Mouse (Mus musculus) lung, postnatal 0 days (tissue): ENCODE results near the gene Gm15517. TPM values are rescaled to one million over a fixed set of nuclear protein-coding genes. Genes with fewer than 3 reads are reported as not detected.

Experiments used
- ATAC-seq: fragments of 200-750 bp; cut with Nextera tagmentation; 2 replicates; pipeline ENCODE4 v1.8.0; 2017; ENCODE audit warnings: moderate library complexity
- DNase-seq: peaks from one replicate; pipeline ENCODE4 v3.0.0-alpha.2; 2016; ENCODE audit warnings: low spot score
- H3K27ac ChIP-seq: fragments of 300-500 bp; sonication (generic); 2 replicates; pipeline ENCODE4 v1.5.1; 2014; ENCODE audit warnings: antibody characterized with exemption, mild to moderate bottlenecking, low read length, mixed read lengths
- H3K27me3 ChIP-seq: fragments of 300-500 bp; sonication (generic); replicated peaks from 2 replicates; pipeline ENCODE4 v1.6.1; 2014; ENCODE audit warnings: low read length, mixed read lengths; ENCODE audit not compliant: insufficient read depth
- H3K36me3 ChIP-seq: fragments of 300-500 bp; sonication (generic); 2 replicates; pipeline ENCODE4 v1.6.1; 2014; ENCODE audit warnings: low read length, mixed read lengths; ENCODE audit not compliant: insufficient read depth
- H3K4me1 ChIP-seq: fragments of 300-500 bp; sonication (generic); 2 replicates; pipeline ENCODE4 v1.6.1; 2014; ENCODE audit warnings: antibody characterized with exemption, low read depth, low read length, mixed read lengths; ENCODE audit not compliant: insufficient read depth
- H3K4me2 ChIP-seq: fragments of 300-500 bp; sonication (generic); replicated peaks from 2 replicates; pipeline ENCODE4 v1.6.1; 2014; ENCODE audit warnings: low read depth, mild to moderate bottlenecking, low read length, moderate library complexity, mixed read lengths
- H3K4me3 ChIP-seq: fragments of 300-500 bp; sonication (generic); 2 replicates; pipeline ENCODE4 v1.5.1; 2014; ENCODE audit warnings: low read depth, low read length
- H3K9ac ChIP-seq: fragments of 300-500 bp; sonication (generic); replicated peaks from 2 replicates; pipeline ENCODE4 v1.6.1; 2014; ENCODE audit warnings: low read depth, mild to moderate bottlenecking
- H3K9me3 ChIP-seq: fragments of 300-500 bp; sonication (generic); 2 replicates; pipeline ENCODE4 v1.6.1; 2016; ENCODE audit warnings: low read length, mixed read lengths
- CTCF ChIP-seq: IDR thresholded peaks from 2 replicates; pipeline ENCODE4 v1.5.1; 2016; ENCODE audit warnings: antibody characterized with exemption, mild to moderate bottlenecking
- EP300 ChIP-seq: IDR thresholded peaks from 2 replicates; pipeline ENCODE4 v1.6.1; 2016; ENCODE audit warnings: antibody characterized with exemption, mild to moderate bottlenecking, control low read depth
- WGBS: fragments of 180-500 bp; shearing (Covaris S2); extraction: QIAGEN DNeasy Blood & Tissue Kit; methylation state at CpG from one replicate; pipeline ENCODE4 v1.1.7; 2014; 5-methylcytosine and 5-hydroxymethylcytosine counted together
- polyA plus RNA-seq: library from polyadenylated mRNA; unstranded; fragments of >200 nt; fragmentation: Nextera tagmentation; extraction: Ambion mirVana; gene quantifications from 2 replicates; pipeline ENCODE4 v1.2.1, GENCODE M21; 2015

Gene Gm15517
- polyA plus RNA-seq, 1 experiment from 2014 or later = not detected

GRCm38 (mm10) chr7:44310285-44310877, 49.1 kb downstream of the Gm15517 start:
- Histone ChIP-seq H3K4me2 (peak overlapping the region; percentile 70), H3K4me1 (peaks cover 5% of the 10 kb centered on the region; the same call in 1 of the 2 replicates), H3K9ac (0 out of 2 replicates have a peak overlapping the region, but pooled peaks have one; percentile 12), H3K9me3 (no peaks in the 10 kb centered on the region), H3K27ac (no peak overlapping the region), H3K27me3 (0 out of 2 replicates have a peak, but pooled peaks cover 7% of the 10 kb centered on the region), H3K36me3 (no peaks in the 10 kb centered on the region), H3K4me3 (peak overlapping the region; percentile 29)
- no peak for DNase-seq
- WGBS = 1% methylated on average over 15 of the region's 40 CpGs
- peak; percentile 15 for ATAC-seq
- TF ChIP-seq EP300 (no peak), CTCF (no peak)

GRCm38 (mm10) chr7:44310878-44311712, 49.8 kb downstream of the Gm15517 start:
- ATAC-seq (peak; percentile 32), DNase-seq (no peak)
- Histone ChIP-seq H3K4me2 (peak overlapping the region; percentile 70), H3K4me1 (peaks cover 5% of the 10 kb centered on the region; the same call in 1 of the 2 replicates), H3K27ac (no peak overlapping the region), H3K9ac (0 out of 2 replicates have a peak overlapping the region, but pooled peaks have one; percentile 12), H3K4me3 (peak overlapping the region; percentile 29), H3K9me3 (no peaks in the 10 kb centered on the region), H3K36me3 (no peaks in the 10 kb centered on the region), H3K27me3 (0 out of 2 replicates have a peak, but pooled peaks cover 7% of the 10 kb centered on the region)
- 4% methylated on average over 32 of the region's 38 CpGs for WGBS
- no peak for TF ChIP-seq EP300
- no peak for TF ChIP-seq CTCF

Other genes starting within 250 kb of the Gm15517 start
- gene Klk1b26, start 249.3 kb upstream of the Gm15517 start, polyA plus RNA-seq = not detected in 2 replicates
- gene Klk1b27, start 209.2 kb upstream of the Gm15517 start, polyA plus RNA-seq = not detected in 2 replicates
- not detected in 2 replicates for gene Klk1b21, start 159.1 kb upstream of the Gm15517 start, polyA plus RNA-seq
- gene Klk1b22, start 148.8 kb upstream of the Gm15517 start, polyA plus RNA-seq = not detected in 2 replicates
- not detected in 2 replicates for gene Klk1b16, start 124.7 kb upstream of the Gm15517 start, polyA plus RNA-seq
- gene Klk1b24, start 73.2 kb upstream of the Gm15517 start, polyA plus RNA-seq = not detected in 2 replicates
- gene Klk1b3, start 63.3 kb upstream of the Gm15517 start, polyA plus RNA-seq = not detected in 2 replicates
- not detected in 2 replicates for gene Klk1b4, start 54.0 kb upstream of the Gm15517 start, polyA plus RNA-seq
- gene Klk1b5, start 45.5 kb upstream of the Gm15517 start, polyA plus RNA-seq = not detected in 2 replicates
- gene Klk1, start 36.1 kb upstream of the Gm15517 start, polyA plus RNA-seq = not detected in 2 replicates
- not detected in 2 replicates for gene Gm36864, start 25.3 kb upstream of the Gm15517 start, polyA plus RNA-seq
- 0.77 and 1.0 TPM in 2 replicates for gene 1700028J19Rik, start 14.8 kb upstream of the Gm15517 start, polyA plus RNA-seq
- gene 2410002F23Rik, start 14.7 kb upstream of the Gm15517 start, polyA plus RNA-seq = 45.2 and 51.3 TPM in 2 replicates
- gene Acp4, start 4.1 kb upstream of the Gm15517 start, polyA plus RNA-seq = not detected in 2 replicates
- 2.1 and 2.5 TPM in 2 replicates for gene Clec11a, start 45.5 kb downstream of the Gm15517 start, polyA plus RNA-seq
- gene Shank1, start 48.8 kb downstream of the Gm15517 start, polyA plus RNA-seq = 0.23 and 0.27 TPM in 2 replicates
- 0.85 and 1.4 TPM in 2 replicates for gene Syt3, start 122.7 kb downstream of the Gm15517 start, polyA plus RNA-seq
- gene 1700008O03Rik, start 124.4 kb downstream of the Gm15517 start, polyA plus RNA-seq = 0.87 and 1.2 TPM in 2 replicates
- 0.51 and 0.76 TPM in 2 replicates for gene Lrrc4b, start 167.6 kb downstream of the Gm15517 start, polyA plus RNA-seq
- gene Aspdh, start 203.9 kb downstream of the Gm15517 start, polyA plus RNA-seq = not detected in 2 replicates
- 93.7 and 110 TPM in 2 replicates for gene Josd2, start 206.5 kb downstream of the Gm15517 start, polyA plus RNA-seq
- gene Emc10, start 235.1 kb downstream of the Gm15517 start, polyA plus RNA-seq = 59.3 and 69.2 TPM in 2 replicates
- gene Fam71e1, start 235.1 kb downstream of the Gm15517 start, polyA plus RNA-seq = 11.4 and 12.0 TPM in 2 replicates